Mouse (Mus musculus): ENCODE measurements around the gene Snrnp27.

The Snrnp27 gene

DNA sequence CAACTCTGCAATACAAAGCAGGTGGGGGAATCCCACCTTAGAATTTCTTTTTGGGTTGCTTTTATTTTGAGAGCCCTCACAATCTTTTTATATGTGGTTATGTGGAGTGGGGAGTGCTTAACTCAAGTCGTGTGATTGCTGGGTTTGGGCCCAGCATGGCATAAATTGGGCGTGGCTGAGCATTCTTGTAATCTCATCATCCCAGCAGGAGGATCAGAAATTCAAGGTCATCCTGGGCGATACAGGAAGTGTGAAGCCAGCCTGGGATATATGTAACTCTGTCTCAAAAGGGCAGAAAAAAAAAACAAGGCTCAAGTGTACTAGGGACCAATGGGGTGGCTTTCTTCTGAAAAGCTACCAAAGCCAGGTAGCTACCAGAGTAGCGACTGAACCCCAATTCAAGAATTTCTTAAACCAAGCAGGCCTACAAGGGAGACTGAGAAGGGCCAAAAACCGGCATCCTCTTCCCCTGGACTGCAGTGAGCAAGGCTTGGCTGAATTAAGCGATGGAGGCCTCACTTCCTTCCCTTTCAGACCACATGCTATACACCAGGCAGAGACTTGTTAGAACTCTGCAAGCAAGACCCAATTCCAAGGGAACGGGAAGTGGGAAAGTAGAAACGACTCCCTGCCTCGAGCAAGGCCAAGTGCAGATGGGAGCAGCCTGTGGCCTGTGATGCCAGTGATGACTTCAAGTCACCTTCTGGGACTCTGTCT, 24.0 kb downstream of the Snrnp27 start:
- DNase-seq = no peak

- DNase-seq = no peak
These were observed 25.8 kb downstream of the Snrnp27 start for GRCm38 (mm10) chr6:86658501-86658900.

- peak in 1 of 2 experiments; percentile 23 for DNase-seq
These were observed 29.9 kb downstream of the Snrnp27 start for GRCm38 (mm10) chr6:86654270-86654916.

- DNase-seq = no peak
These were observed 31.3 kb downstream of the Snrnp27 start for GRCm38 (mm10) chr6:86653026-86653425.

DNA sequence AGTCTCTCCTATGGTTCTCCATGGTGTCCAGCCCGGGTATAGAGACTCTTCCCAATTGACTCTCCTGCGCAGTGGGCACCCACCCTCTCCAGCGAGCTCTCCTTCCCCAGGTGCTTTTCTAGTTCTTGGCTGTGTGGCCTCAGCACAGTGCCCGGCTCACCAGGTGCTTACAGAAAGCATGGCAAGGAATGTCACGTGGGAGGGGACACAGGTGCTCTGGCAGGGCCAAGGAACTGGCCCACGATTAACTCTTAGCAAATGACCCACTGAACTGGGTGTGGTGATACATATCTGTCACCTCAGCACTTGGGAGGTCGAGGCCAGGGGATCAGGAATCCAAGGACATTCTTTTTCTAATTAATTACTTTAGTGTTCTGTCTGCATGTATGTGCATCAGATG, 38.2 kb downstream of the Snrnp27 start:
- no peak for DNase-seq

DNA sequence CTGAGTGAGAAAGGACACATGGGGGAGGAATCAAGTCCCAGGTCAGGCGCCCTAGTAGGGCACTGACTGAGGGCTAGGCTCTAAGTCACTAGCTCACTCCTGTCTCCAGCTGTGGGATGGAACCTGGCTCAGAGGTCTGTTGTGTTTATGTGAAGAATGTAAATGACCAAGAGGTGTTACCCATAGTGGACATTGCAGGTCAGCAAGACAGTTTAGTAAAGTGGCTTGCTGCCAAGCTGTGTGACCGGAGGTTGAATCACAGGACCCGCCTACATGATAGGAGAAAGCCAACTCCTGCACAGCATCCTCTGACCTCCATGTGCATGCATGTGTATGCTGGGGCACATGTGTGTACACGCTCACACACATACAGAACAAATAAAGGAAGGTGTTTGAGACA, 38.8 kb downstream of the Snrnp27 start:
- no peak for DNase-seq

- no peak for DNase-seq
These were observed 39.4 kb downstream of the Snrnp27 start for GRCm38 (mm10) chr6:86644775-86645400.

- no peak for DNase-seq
These were observed 42.6 kb downstream of the Snrnp27 start for GRCm38 (mm10) chr6:86641716-86642115.

- no peak for DNase-seq
These were observed 43.5 kb downstream of the Snrnp27 start for GRCm38 (mm10) chr6:86640776-86641175.

- no peak for DNase-seq
These were observed 44.2 kb downstream of the Snrnp27 start for GRCm38 (mm10) chr6:86640161-86640560.

- no peak for DNase-seq
These were observed 44.9 kb downstream of the Snrnp27 start for GRCm38 (mm10) chr6:86639180-86640160.

DNA sequence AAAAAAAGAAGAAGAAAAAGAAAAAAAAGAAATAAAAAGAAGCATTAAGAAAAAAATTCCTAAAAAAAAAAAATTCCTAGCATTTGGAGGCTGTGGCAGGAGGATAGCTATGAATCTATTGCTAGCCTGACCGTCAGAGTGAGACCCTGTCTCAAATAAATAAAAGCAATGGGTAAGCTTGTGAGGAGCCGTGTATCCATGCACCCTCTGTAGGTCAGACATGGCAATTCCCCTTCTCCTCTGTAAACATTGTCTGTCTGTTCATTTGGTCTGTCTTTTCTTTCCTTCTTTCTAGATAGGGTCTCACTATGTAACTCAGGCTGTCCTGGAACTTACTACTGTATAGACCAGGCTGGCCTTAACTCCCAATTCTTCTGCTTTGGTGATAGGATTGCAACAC, 45.9 kb downstream of the Snrnp27 start:
- DNase-seq = no peak

GRCm38 (mm10) chr6:86637860-86638259, 46.5 kb downstream of the Snrnp27 start:
- no peak for DNase-seq

DNA sequence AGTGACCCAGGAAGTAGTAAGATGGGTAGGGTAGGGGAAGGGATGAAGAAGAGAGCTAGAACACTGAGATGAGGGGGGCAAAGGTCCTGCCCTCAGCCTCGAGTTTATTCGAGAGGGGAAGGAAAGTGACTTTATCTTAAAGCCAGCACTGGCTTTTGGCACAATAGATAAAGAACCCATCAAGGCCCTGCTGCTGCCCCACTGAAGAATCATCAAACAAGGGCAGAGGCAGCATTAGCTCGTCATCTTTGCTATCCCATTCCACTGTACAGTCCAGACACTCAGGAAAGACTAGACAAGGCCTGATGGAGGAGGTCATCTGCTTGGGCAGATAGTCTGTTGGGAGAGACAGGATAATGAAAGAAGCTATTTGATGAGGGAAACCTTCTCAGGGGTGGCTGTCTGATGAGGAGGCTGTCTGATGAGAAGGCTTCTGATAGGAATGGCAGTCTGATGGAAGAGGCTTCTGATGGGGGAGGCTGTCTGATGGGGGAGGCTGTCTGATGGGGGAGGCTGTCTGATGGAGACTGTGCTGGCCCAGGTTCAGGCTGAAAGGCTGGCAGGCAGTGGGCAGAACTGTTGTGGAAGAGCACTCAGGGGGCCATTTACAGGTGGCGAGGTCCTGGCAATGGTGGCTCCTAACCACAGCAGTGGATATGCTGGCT, 47.0 kb downstream of the Snrnp27 start:
- no peak for DNase-seq

DNA sequence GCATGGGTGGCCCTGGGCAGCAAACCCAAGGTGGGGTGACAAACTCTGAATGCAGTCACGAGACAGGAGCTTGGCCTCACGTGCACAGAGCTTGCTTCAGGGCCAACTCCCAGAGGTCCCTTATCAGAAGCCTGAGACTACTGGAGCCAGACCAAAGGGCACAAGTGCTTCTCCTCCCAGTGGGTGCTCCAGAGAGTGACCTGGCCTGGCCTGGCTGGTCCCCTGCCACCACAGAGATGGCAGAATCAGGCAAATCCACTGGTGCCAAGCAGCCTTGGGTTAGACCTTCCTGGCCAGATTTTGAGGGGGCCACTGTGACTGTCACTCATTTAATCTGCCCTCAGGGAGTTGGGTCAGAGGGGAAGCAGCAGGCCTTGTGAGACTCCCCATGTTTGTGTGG, 47.8 kb downstream of the Snrnp27 start:
- DNase-seq = no peak

- DNase-seq = no peak
These were observed 54.2 kb downstream of the Snrnp27 start for GRCm38 (mm10) chr6:86630141-86630540.

GRCm38 (mm10) chr6:86627946-86628345, 56.4 kb downstream of the Snrnp27 start, which contains the start of gene Asprv1:
Gene Asprv1, plus strand, starts transcription at chr6:86628164.
- DNase-seq = no peak

Data from spleen, adult 18-20 months (tissue).